Mouse (Mus musculus): ENCODE results near the gene Ahcy. TPM values are rescaled to one million over a fixed set of nuclear protein-coding genes. Genes with fewer than 3 reads are reported as not detected.

Gene Ahcy
- total RNA-seq, 2 experiments from 2014 or later = 13.9 to 19.0 TPM

DNA sequence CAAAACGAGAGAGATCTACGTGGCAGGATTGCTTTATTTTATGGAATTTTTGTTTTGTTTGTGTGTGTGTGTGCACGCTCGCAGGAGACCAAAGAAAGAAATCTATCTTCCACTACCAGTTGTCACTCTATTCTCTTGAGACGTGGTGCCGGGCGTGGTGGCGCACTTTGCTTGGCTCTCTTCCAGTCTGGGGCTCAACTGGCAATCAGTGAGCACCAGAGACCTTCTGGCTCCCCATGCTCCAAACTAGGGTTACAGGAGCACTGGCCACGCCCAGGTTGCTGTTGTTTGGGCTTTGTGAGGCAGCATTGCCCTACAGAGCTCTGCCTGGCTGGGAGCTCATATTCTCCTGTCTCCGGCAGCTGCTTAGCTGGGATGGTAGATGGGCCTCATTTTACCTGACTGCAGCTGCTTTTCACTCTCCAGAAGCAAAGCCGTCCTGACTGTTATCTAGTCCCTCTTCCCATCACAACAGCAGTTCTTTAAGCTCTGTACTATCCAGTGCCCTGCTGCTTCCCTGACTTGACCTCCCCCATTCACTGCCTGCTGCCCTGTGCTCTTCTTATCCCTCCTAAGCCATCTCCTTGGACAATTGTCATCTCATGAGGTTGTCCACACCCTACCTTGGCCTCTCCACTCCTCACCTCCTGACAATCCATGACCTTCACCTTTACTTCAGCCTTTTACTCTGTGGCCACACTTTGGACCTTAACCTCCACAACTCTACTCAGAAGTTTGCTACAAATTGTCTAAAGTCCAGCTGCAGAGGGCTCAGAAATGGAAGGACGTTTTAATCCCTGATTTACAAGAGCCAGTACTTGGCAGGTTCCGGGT, 16.8 kb upstream of the Ahcy start:
- TF ChIP-seq CTCF (IDR thresholded peaks at IDR 0.05) = no peak
- peak overlapping the region; percentile 13; the same call in 1 of the 2 replicates for H3K4me3 ChIP-seq
- peak; percentile 27 for DNase-seq
- no peak overlapping the region for H3K27ac ChIP-seq
- intact Hi-C loops (cut with DNase I) = no loop called here

DNA sequence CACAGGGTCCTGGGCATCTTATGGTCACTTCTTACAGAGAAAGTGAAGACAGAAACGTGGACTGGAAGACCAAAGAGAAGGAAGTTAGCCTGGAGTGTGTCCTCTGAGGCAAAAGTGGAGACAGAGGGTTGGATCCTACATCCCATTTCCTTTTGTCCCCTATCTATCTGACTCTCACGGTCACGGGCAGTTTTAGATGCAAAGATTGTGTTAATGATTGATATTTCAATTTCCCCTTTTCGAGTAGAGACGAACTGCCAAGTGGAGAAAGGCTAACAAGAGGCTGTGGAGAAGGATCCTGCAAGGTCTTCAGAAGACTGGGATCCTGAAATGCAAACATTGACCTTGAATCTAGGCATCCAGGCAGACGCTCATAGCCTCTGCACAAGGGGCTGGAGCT, 14.0 kb upstream of the Ahcy start:
- no peak for TF ChIP-seq CTCF (IDR thresholded peaks at IDR 0.05)
- no peak for DNase-seq
- Histone ChIP-seq H3K27ac (no peak overlapping the region), H3K4me3 (no peak overlapping the region)
- intact Hi-C loops (cut with DNase I) = no loop called here

DNA sequence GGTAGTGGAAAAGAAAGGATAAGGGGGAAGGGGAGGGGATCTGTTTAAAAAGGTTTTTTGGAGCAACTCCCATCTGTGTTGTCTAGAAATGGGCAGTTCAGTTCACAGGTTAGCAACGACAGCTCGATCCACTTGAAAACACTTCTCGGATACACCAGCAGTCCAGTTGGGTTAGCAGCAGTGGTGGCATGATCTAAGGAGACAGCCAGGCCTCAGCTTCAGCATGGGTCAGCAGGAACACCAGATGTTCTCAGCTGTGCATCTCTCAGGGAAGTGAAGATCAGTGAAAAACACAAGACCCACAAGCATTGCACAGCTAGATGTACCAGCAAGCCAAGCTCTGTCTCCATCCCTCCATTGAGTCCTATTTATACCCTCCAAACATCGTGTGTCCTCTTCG, 12.0 kb upstream of the Ahcy start:
- DNase-seq = no peak
- intact Hi-C loops (cut with DNase I) = no loop called here
- H3K27ac ChIP-seq = no peak overlapping the region
- no peak for TF ChIP-seq CTCF (IDR thresholded peaks at IDR 0.05)
- no peak overlapping the region for H3K4me3 ChIP-seq

DNA sequence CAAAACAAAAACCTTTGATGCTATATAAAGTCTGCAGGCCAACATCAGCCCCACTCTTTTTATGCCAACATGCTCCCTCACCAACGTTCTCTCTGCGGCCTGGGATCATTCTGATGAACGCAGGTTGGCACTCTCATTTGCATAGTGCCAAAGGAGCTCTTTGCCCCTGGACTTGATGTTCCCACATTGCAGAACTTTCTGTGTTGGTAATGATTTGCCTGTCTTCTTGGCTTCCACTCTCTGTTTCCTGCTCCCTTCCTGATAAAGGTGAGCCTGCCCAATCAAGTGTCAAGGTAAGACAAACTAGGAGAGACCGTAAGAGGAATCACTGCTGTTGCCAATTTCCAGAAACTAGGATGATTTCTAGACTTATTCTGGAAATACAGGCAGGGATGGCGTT, 10.2 kb upstream of the Ahcy start:
- no peak for DNase-seq
- intact Hi-C loops (cut with DNase I) = loop anchor here (5.0 kb wide), 2 partner anchors 48 to 88 kb away; partner anchors contain the start of gene Itch
- H3K4me3 ChIP-seq = no peak overlapping the region
- no peak for TF ChIP-seq CTCF (IDR thresholded peaks at IDR 0.05)
- H3K27ac ChIP-seq = no peak overlapping the region

DNA sequence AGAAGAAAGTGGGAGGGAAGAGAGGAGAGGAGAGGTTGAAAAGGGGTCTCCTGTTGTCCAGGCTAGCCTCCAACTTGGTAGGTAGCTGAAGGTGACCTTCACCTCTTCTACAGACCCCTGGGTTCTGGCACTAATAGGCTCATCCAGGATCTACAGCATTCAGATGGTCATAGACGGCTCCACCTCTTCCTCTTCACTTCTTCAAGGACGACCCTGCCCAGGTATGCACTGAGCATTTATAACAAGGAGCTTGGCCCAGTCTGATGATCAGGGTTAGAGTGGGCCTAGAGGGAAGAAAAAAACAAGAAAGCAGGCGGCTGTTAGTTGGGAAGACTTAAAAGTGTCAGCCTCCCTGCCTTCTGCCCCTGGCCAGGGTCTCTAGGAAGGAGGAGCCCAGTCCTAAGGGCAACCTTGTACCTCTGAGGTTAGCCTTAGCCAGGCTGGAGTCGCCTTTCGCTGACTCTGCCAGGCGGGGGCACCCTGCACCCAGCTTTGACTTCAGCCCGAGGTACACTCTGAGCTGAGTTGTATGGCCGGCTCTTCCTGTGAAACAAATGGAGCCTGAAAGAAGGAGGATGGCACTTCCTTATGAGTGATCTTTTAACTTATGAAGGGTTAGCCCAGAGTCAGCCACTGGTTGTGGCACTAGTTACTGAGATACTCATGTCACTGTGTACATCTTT, 8.0 kb upstream of the Ahcy start:
- intact Hi-C loops (cut with DNase I) = loop anchor here (5.0 kb wide), 2 partner anchors 50 to 90 kb away; partner anchors contain the start of gene Itch
- peak; percentile 75 for DNase-seq
- Histone ChIP-seq H3K27ac (no peak overlapping the region), H3K4me3 (no peak overlapping the region)
- peak; percentile 83 for TF ChIP-seq CTCF (IDR thresholded peaks at IDR 0.05)

DNA sequence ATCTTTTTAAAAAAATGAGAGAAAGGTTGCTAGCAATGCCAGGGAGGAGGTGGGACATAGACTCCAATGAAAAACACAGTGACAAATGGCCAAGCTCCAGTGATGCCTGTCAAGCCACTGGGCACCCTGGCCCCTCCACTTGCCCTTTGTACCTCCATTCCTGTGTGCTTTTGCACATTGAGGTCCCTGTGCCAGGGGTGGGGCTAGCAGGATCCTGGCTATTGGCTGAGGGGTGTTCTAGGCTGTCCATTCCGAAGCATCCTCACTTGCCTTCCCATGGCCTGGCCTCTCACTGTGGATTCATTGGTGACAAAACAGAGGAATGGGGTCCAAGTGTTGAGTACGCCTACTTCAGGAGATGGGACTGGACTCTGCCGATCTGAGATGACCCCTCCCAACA, 6.8 kb upstream of the Ahcy start:
- no peak for DNase-seq
- H3K27ac ChIP-seq = no peak overlapping the region
- TF ChIP-seq CTCF (IDR thresholded peaks at IDR 0.05) = no peak
- no peak overlapping the region for H3K4me3 ChIP-seq
- intact Hi-C loops (cut with DNase I) = loop anchor here (5.0 kb wide), 2 partner anchors 51 to 91 kb away; partner anchors contain the start of gene Itch

DNA sequence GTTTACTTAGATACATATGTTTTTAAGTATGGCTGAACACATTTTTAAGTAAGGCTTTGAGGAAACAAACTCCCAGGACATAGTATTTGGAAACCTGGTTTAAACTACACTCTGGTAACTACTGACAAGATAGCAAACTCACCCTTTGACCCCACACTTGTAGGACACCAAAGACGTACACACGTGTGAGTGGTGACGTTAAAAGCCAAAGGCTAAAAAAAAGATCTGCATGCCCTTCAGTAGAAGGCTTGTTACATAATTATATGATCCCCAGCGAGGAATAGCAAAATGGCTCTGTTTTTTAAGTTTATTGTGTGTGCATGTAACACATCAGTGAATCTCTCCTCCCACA, 5.9 kb upstream of the Ahcy start:
- no peak for DNase-seq
- no peak overlapping the region for H3K27ac ChIP-seq
- no peak for TF ChIP-seq CTCF (IDR thresholded peaks at IDR 0.05)
- H3K4me3 ChIP-seq = no peak overlapping the region
- intact Hi-C loops (cut with DNase I) = loop anchor here (5.0 kb wide), 2 partner anchors 52 to 92 kb away; partner anchors contain the start of gene Itch

DNA sequence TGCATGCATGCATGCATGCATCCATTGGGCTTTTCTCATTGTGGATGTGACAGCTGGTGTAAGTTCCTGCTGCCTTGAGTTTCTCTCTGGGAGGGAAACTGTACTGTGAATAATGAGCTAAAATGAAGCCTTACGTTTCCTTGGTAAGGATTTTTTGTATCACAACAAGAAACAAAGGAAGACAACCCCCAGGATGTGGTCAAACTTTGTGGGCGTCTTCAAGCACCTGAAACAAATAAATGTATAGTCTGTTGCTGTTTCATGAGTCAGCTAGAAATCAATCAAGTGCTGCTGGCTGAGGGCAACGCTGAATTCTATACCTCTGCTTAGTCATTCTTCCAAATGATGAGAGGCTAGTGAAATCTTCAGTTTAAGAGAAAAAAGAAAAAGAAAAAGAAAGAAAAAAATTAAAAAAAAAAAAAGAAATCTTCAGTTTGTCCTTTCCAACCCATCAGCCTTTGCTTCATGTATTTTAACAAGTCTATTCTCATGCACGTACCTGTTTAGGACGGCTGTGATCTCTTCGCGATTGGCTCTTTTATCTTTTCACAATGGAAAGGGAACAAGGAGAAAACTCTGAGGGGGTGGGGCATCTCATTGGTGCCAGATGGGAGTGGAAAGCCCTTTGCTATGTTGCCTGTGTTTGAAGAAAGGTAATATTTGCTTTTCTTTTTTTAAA, 5.3 kb upstream of the Ahcy start:
- intact Hi-C loops (cut with DNase I) = loop anchor here (5.0 kb wide), 2 partner anchors 53 to 93 kb away; partner anchors contain the start of gene Itch
- H3K27ac ChIP-seq = no peak overlapping the region
- no peak overlapping the region for H3K4me3 ChIP-seq
- DNase-seq = no peak
- no peak for TF ChIP-seq CTCF (IDR thresholded peaks at IDR 0.05)

DNA sequence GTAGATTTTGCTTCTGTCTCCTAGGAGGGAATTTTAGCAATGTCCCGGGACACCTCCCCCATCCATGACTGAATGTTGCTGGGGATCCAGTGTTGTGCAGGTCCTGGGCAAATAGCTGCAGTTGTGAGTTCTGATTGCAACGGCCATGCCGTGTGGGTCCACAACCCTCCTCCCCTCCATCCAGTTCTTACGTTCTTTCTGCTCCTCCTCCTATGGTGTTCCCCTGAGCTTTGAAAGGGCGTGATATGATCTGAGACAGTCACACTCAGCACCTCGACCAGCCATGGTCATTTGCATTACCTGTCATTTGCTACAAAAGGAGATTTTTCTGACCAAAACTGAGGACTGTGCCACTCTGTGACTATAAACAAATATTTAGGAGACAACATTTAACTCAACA, 1.4 kb upstream of the Ahcy start:
- no peak overlapping the region for H3K27ac ChIP-seq
- no peak overlapping the region for H3K4me3 ChIP-seq
- intact Hi-C loops (cut with DNase I) = no loop called here
- no peak for TF ChIP-seq CTCF (IDR thresholded peaks at IDR 0.05)
- no peak for DNase-seq

DNA sequence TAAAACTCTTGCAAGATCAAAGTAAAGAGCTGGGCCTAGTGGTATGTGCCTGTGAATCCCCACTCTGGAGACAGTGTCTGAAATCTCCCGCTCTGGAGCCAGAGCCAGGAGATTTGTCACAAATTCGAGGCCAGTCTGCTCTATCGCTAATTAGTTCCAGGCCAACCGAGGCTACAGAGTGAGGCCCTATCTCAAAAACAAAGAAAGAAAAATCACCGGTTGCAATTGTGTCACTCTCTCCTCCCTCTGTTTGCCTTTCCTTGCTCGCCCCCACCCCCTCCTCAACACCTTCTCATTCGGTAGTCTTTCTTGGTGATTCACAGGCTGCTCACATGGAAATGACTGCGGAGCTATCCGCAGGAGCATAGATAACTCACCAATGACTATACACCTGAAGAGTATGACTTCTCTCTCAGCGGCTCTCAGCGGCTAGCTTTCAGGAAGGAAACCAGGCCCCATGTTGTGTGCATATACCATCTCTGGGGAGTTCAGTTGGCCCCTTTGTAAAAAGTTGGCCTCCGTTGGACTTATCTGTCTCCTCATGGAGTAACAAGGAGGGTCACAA, 551 bp upstream of the Ahcy start:
- Histone ChIP-seq H3K27ac (peak overlapping the region; percentile 92), H3K4me3 (peak overlapping the region; percentile 93)
- intact Hi-C loops (cut with DNase I) = no loop called here
- DNase-seq = peak; percentile 25
- no peak for TF ChIP-seq CTCF (IDR thresholded peaks at IDR 0.05)

DNA sequence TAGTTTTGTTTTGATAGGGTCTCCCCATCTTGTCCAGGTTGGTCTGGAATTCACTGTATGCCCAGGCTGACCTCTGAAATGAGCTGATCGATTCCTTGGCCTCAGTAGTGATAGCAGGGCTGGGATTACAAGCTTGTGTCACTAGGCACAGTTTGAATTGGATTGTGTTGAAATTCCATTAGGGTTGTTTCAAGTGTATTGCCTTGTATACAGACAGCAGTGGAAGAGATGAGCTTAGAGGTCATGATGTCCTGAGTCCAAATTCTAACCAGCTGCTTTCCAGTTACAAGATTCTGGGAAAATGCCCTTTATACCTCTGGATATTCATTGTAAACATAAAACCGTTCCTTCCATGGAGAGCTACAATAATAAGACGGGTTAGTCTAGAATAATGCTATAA, 950 bp downstream of the Ahcy start:
- no peak for DNase-seq
- TF ChIP-seq CTCF (IDR thresholded peaks at IDR 0.05) = no peak
- intact Hi-C loops (cut with DNase I) = no loop called here
- H3K27ac ChIP-seq = peak overlapping the region; percentile 92
- peak overlapping the region; percentile 93 for H3K4me3 ChIP-seq

DNA sequence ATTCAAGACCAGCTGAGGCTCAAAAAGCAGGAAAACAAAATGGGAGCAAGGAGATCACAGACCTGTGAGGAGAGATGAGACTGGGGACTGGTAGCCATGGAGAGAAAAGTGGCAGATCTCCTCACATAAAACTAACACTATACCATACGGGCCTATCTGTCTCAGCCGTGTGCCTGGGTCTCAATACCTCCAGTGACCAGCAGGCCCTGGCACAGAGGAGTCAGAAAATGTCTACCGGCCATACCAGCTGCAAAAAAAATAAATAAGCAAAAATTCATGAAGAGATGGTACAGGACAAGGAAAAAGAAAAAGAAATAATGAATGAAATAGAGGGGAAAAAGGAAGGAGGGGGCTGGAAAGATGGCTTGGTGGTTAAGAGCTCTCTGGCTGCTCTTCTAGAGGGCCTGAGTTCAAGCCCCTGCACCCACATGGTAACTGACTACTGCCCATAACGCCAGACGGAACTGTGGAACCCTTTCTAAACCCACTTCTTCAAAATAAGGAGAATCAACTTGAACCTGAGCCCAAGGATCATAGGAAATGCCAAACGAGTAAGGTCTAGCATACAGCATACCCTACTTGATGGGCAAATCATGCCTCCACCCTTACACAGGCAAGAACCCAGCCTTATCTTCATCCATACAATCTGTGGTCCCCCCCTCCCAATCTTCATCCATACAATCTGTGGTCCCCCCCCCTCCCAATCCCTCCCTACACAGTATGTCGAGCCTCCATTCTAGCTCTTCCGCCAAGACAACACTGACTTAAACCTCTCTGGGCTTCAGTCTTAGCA, 1.7 kb downstream of the Ahcy start:
- Histone ChIP-seq H3K4me3 (no peak overlapping the region), H3K27ac (no peak overlapping the region)
- TF ChIP-seq CTCF (IDR thresholded peaks at IDR 0.05) = no peak
- DNase-seq = no peak
- intact Hi-C loops (cut with DNase I) = no loop called here
